Mouse (Mus musculus) forebrain, embryonic 16.5 days (tissue): ENCODE results near the gene Pole4. TPM values are rescaled to one million over a fixed set of nuclear protein-coding genes. Genes with fewer than 3 reads are reported as not detected.

ENCODE experiments used
- polyA plus RNA-seq: library from polyadenylated mRNA; unstranded; fragments of >200 nt; fragmentation: Nextera tagmentation; extraction: Ambion mirVana; gene quantifications from 2 replicates; pipeline ENCODE4 v1.2.1, GENCODE M21; 2015

The Pole4 gene
- polyA plus RNA-seq, 1 experiment from 2014 or later: 107 TPM

Other genes starting within 250 kb of the Pole4 start
- gene Hk2, start 69.1 kb upstream of the Pole4 start, polyA plus RNA-seq: 4.8 and 5.2 TPM in 2 replicates
- 16.3 and 18.7 TPM in 2 replicates for gene Sema4f, start 234.4 kb upstream of the Pole4 start, polyA plus RNA-seq
- gene M1ap, start 241.5 kb upstream of the Pole4 start, polyA plus RNA-seq: not detected in 2 replicates